Mouse (Mus musculus) lung, postnatal 0 days (tissue): ENCODE results near the gene Sco2.

Source experiments
- CTCF ChIP-seq: IDR thresholded peaks from 2 replicates; pipeline ENCODE4 v1.5.1; 2016; ENCODE audit warnings: antibody characterized with exemption, mild to moderate bottlenecking
- EP300 ChIP-seq: IDR thresholded peaks from 2 replicates; pipeline ENCODE4 v1.6.1; 2016; ENCODE audit warnings: antibody characterized with exemption, mild to moderate bottlenecking, control low read depth

DNA sequence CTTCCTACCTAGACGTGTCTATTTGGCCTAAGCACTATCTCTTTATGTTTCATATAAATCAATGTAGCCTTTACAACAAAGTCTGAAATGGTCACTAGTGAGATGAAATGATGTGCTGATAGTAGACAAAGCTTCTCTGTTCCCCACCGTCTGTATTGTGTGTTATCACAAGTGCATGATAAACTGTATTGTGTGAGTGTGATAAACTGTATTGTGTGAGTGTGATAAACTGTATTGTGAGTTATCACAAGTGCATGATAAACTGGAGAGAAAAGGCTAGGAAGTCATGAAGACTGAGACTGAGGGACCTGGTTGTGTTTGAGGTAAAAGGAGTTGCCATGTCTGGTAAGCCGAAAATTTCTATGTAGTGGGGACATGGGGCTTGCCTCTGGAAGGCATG lies 14.9 kb downstream of the Sco2 start:
- no peak for TF ChIP-seq CTCF
- TF ChIP-seq EP300 = no peak
